Mouse (Mus musculus) hindbrain, embryonic 13.5 days (tissue): ENCODE results near the gene Smg1. TPM values are rescaled to one million over a fixed set of nuclear protein-coding genes. Genes with fewer than 3 reads are reported as not detected.

Source experiments
- ATAC-seq: fragments of 200-750 bp; cut with Nextera tagmentation; 2 replicates; pipeline ENCODE4 v1.8.0; 2017; ENCODE audit warnings: moderate TSS enrichment; ENCODE audit not compliant: low FRiP score
- H3K27ac ChIP-seq: fragments of 300-500 bp; sonication (generic); 2 replicates; pipeline ENCODE4 v1.5.1; 2015; ENCODE audit warnings: inconsistent platforms, mild to moderate bottlenecking, moderate library complexity
- H3K27me3 ChIP-seq: fragments of 300-500 bp; sonication (generic); 2 replicates; pipeline ENCODE4 v1.6.1; 2015; ENCODE audit warnings: mild to moderate bottlenecking, inconsistent platforms
- H3K36me3 ChIP-seq: fragments of 300-500 bp; sonication (generic); 2 replicates; pipeline ENCODE4 v1.6.1; 2015; ENCODE audit warnings: mild to moderate bottlenecking, inconsistent platforms
- H3K4me1 ChIP-seq: fragments of 300-500 bp; sonication (generic); replicated peaks from 2 replicates; pipeline ENCODE4 v1.6.1; 2015; ENCODE audit warnings: inconsistent platforms
- H3K4me2 ChIP-seq: fragments of 300-500 bp; sonication (generic); 2 replicates; pipeline ENCODE4 v1.6.1; 2015; ENCODE audit warnings: inconsistent platforms, mild to moderate bottlenecking, moderate library complexity
- H3K4me3 ChIP-seq: fragments of 300-500 bp; sonication (generic); 2 replicates; pipeline ENCODE4 v1.5.1; 2015; ENCODE audit warnings: mild to moderate bottlenecking, inconsistent platforms
- H3K9ac ChIP-seq: fragments of 300-500 bp; sonication (generic); 2 replicates; pipeline ENCODE4 v1.6.1; 2015; ENCODE audit warnings: mild to moderate bottlenecking, inconsistent platforms
- H3K9me3 ChIP-seq: fragments of 300-500 bp; sonication (generic); 2 replicates; pipeline ENCODE4 v1.6.1; 2016; ENCODE audit warnings: inconsistent platforms
- WGBS: fragments of 180-500 bp; shearing (Covaris S2); methylation state at CpG from one replicate; pipeline ENCODE4 v1.1.7; 2015; 5-methylcytosine and 5-hydroxymethylcytosine counted together
- polyA plus RNA-seq: library from polyadenylated mRNA; unstranded; fragments of >200 nt; fragmentation: Nextera tagmentation; extraction: Ambion mirVana; gene quantifications from 2 replicates; pipeline ENCODE4 v1.2.1, GENCODE M21; 2015

Smg1 gene
- 20.7 and 21.5 TPM in 2 replicates for polyA plus RNA-seq

- WGBS: 1% methylated on average over 67 of the region's 79 CpGs
- peak; percentile 93 for ATAC-seq
- no peaks in the 10 kb centered on the region for H3K36me3 ChIP-seq
- H3K9me3 ChIP-seq: no peaks in the 10 kb centered on the region
- peaks cover 26% of the 10 kb centered on the region for H3K4me1 ChIP-seq
- peak within 1 kb of the TSS; percentile 96 for H3K27ac ChIP-seq
- H3K9ac ChIP-seq: peak within 1 kb of the TSS; percentile 98
- no peaks in the 10 kb centered on the region for H3K27me3 ChIP-seq
- peak within 1 kb of the TSS; percentile 99 for H3K4me3 ChIP-seq
- peak within 1 kb of the TSS; percentile 79 for H3K4me2 ChIP-seq
These were observed at the start of gene Smg1 for GRCm38 (mm10) chr7:118243453-118244385. Smg1 (minus strand) TSS chr7:118243670.

- 0 out of 2 replicates have a peak, but pooled peaks cover 4% of the 10 kb centered on the region for H3K9me3 ChIP-seq
- no peak for ATAC-seq
- H3K36me3 ChIP-seq: no peaks in the 10 kb centered on the region
- no peak overlapping the region for H3K4me3 ChIP-seq
- no peak overlapping the region for H3K27ac ChIP-seq
- 83% methylated on average over 2 of the region's 2 CpGs for WGBS
- no peaks in the 10 kb centered on the region for H3K27me3 ChIP-seq
- no peak overlapping the region for H3K9ac ChIP-seq
- H3K4me1 ChIP-seq: no peaks in the 10 kb centered on the region
- no peak overlapping the region for H3K4me2 ChIP-seq
These were observed 39.7 kb upstream of the Smg1 start for GRCm38 (mm10) chr7:118283186-118283585.

GRCm38 (mm10) chr7:118282543-118282942, 39.1 kb upstream of the Smg1 start:
- Histone ChIP-seq H3K36me3 (no peaks in the 10 kb centered on the region), H3K9me3 (0 out of 2 replicates have a peak, but pooled peaks cover 4% of the 10 kb centered on the region), H3K27me3 (no peaks in the 10 kb centered on the region), H3K9ac (no peak overlapping the region), H3K4me2 (no peak overlapping the region), H3K4me1 (peaks cover 3% of the 10 kb centered on the region; the same call in 1 of the 2 replicates), H3K4me3 (no peak overlapping the region), H3K27ac (no peak overlapping the region)
- ATAC-seq: no peak
- 86% methylated on average over 9 of the region's 9 CpGs for WGBS

- Histone ChIP-seq H3K36me3 (no peaks in the 10 kb centered on the region), H3K27ac (no peak overlapping the region), H3K9me3 (no peaks in the 10 kb centered on the region), H3K4me3 (no peak overlapping the region), H3K4me1 (peaks cover 3% of the 10 kb centered on the region; the same call in 1 of the 2 replicates), H3K4me2 (no peak overlapping the region), H3K27me3 (no peaks in the 10 kb centered on the region), H3K9ac (no peak overlapping the region)
- no peak for ATAC-seq
- WGBS: 70% methylated on average over 3 of the region's 3 CpGs
These were observed 36.1 kb upstream of the Smg1 start for GRCm38 (mm10) chr7:118279521-118279920.

GRCm38 (mm10) chr7:118277335-118277910, 34.0 kb upstream of the Smg1 start:
- no peak for ATAC-seq
- H3K27ac ChIP-seq: no peak overlapping the region
- H3K36me3 ChIP-seq: no peaks in the 10 kb centered on the region
- peaks cover 3% of the 10 kb centered on the region; the same call in 1 of the 2 replicates for H3K4me1 ChIP-seq
- no peaks in the 10 kb centered on the region for H3K27me3 ChIP-seq
- no peak overlapping the region for H3K4me3 ChIP-seq
- H3K9ac ChIP-seq: no peak overlapping the region
- H3K9me3 ChIP-seq: no peaks in the 10 kb centered on the region
- WGBS: 65% methylated on average over 11 of the region's 11 CpGs
- H3K4me2 ChIP-seq: no peak overlapping the region

GRCm38 (mm10) chr7:118276684-118277334, 33.3 kb upstream of the Smg1 start:
- Histone ChIP-seq H3K4me3 (no peak overlapping the region), H3K9me3 (no peaks in the 10 kb centered on the region), H3K27me3 (no peaks in the 10 kb centered on the region), H3K36me3 (no peaks in the 10 kb centered on the region), H3K4me1 (peaks cover 3% of the 10 kb centered on the region; the same call in 1 of the 2 replicates), H3K4me2 (no peak overlapping the region), H3K9ac (no peak overlapping the region), H3K27ac (no peak overlapping the region)
- ATAC-seq: no peak
- 95% methylated on average over 15 of the region's 15 CpGs for WGBS

GRCm38 (mm10) chr7:118275265-118275664, 31.8 kb upstream of the Smg1 start:
- 88% methylated on average over 6 of the region's 6 CpGs for WGBS
- no peak for ATAC-seq
- peaks cover 3% of the 10 kb centered on the region; the same call in 1 of the 2 replicates for H3K4me1 ChIP-seq
- no peaks in the 10 kb centered on the region for H3K9me3 ChIP-seq
- H3K4me2 ChIP-seq: no peak overlapping the region
- no peak overlapping the region for H3K27ac ChIP-seq
- H3K4me3 ChIP-seq: no peak overlapping the region
- no peaks in the 10 kb centered on the region for H3K27me3 ChIP-seq
- H3K9ac ChIP-seq: no peak overlapping the region
- H3K36me3 ChIP-seq: no peaks in the 10 kb centered on the region

- H3K4me3 ChIP-seq: no peak overlapping the region
- H3K36me3 ChIP-seq: no peaks in the 10 kb centered on the region
- 94% methylated on average over 5 of the region's 5 CpGs for WGBS
- H3K9ac ChIP-seq: no peak overlapping the region
- no peaks in the 10 kb centered on the region for H3K27me3 ChIP-seq
- no peak for ATAC-seq
- H3K9me3 ChIP-seq: no peaks in the 10 kb centered on the region
- H3K27ac ChIP-seq: no peak overlapping the region
- no peak overlapping the region for H3K4me2 ChIP-seq
- peaks cover 3% of the 10 kb centered on the region; the same call in 1 of the 2 replicates for H3K4me1 ChIP-seq
These were observed 31.4 kb upstream of the Smg1 start for GRCm38 (mm10) chr7:118274851-118275250.

- no peaks in the 10 kb centered on the region for H3K9me3 ChIP-seq
- H3K4me1 ChIP-seq: peaks cover 3% of the 10 kb centered on the region; the same call in 1 of the 2 replicates
- no peak overlapping the region for H3K27ac ChIP-seq
- H3K36me3 ChIP-seq: no peaks in the 10 kb centered on the region
- no peak overlapping the region for H3K4me2 ChIP-seq
- ATAC-seq: no peak
- no peak overlapping the region for H3K4me3 ChIP-seq
- no peak overlapping the region for H3K9ac ChIP-seq
- no peaks in the 10 kb centered on the region for H3K27me3 ChIP-seq
- 62% methylated on average over 7 of the region's 7 CpGs for WGBS
These were observed 30.7 kb upstream of the Smg1 start for GRCm38 (mm10) chr7:118274169-118274568.

- Histone ChIP-seq H3K4me1 (no peaks in the 10 kb centered on the region), H3K27me3 (no peaks in the 10 kb centered on the region), H3K27ac (no peak overlapping the region), H3K9me3 (no peaks in the 10 kb centered on the region), H3K9ac (no peak overlapping the region), H3K36me3 (no peaks in the 10 kb centered on the region), H3K4me2 (no peak overlapping the region), H3K4me3 (no peak overlapping the region)
- 95% methylated on average over 6 of the region's 6 CpGs for WGBS
- ATAC-seq: no peak
These were observed 22.6 kb upstream of the Smg1 start for GRCm38 (mm10) chr7:118266099-118266498.

GRCm38 (mm10) chr7:118263606-118264005, 20.1 kb upstream of the Smg1 start:
- 69% methylated on average over 1 of the region's 1 CpGs for WGBS
- ATAC-seq: no peak
- H3K27ac ChIP-seq: no peak overlapping the region

GRCm38 (mm10) chr7:118262409-118262808, 18.9 kb upstream of the Smg1 start:
- Histone ChIP-seq H3K9ac (no peak overlapping the region), H3K9me3 (no peaks in the 10 kb centered on the region), H3K27me3 (no peaks in the 10 kb centered on the region), H3K36me3 (no peaks in the 10 kb centered on the region), H3K4me2 (no peak overlapping the region), H3K27ac (no peak overlapping the region), H3K4me1 (no peaks in the 10 kb centered on the region), H3K4me3 (no peak overlapping the region)
- ATAC-seq: no peak
- WGBS: 82% methylated on average over 5 of the region's 5 CpGs

More at GRCm38 (mm10) chr7:118263606-118264005, 20.1 kb upstream of the Smg1 start:
- Histone ChIP-seq H3K9ac (no peak overlapping the region), H3K27me3 (no peaks in the 10 kb centered on the region), H3K4me3 (no peak overlapping the region), H3K4me1 (no peaks in the 10 kb centered on the region), H3K4me2 (no peak overlapping the region), H3K36me3 (no peaks in the 10 kb centered on the region), H3K9me3 (no peaks in the 10 kb centered on the region)
